Mouse (Mus musculus): ENCODE results near the gene Ccdc151. TPM values are rescaled to one million over a fixed set of nuclear protein-coding genes. Genes with fewer than 3 reads are reported as not detected.

Ccdc151 gene
- polyA plus RNA-seq, 2 experiments: 0.02 TPM; not detected in 1

DNA sequence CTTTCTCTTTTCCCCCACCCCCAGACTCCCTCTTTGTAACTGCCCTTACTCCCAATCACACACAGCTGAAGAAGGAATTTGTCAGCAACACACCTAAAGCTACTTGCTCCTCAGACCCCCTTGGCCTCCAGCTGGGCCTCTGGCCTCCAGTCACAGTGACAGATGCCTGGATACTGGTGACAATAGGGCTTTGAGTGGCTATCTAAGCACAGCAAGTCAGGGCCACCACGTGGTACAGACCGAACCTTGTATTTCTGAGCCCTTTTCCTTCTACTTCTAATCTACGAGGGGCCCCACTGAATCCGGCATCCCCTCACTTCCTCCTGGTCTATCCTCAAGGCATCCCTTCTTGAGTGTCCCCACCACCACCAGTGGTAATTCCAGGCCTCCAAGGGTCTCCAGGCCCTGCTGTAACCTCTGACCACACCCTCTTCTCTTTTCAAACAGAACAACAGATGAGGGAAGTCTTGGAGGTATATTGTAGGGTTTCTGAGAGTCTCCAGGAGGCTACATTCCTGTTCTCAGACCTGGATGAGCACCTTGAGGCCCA is 47.4 kb upstream of the Ccdc151 start:
- H3K4me3 ChIP-seq (ENCODE audit: insufficient read depth in 1 of 2, low read depth in 2 of 2, low read length in 2 of 2): no peak overlapping the region
- 33% methylated on average over 4 of the region's 4 CpGs for WGBS (ENCODE audit: insufficient replicate concordance)
- no peaks in the 10 kb centered on the region for H3K9me3 ChIP-seq (ENCODE audit: control insufficient read depth, low read length)
- H3K4me2 ChIP-seq (ENCODE audit: low read depth): no peak overlapping the region; the same call in 1 of the 2 replicates
- H3K27ac ChIP-seq: no peak overlapping the region
- ATAC-seq (ENCODE audit: insufficient read depth) (no peak), DNase-seq (ENCODE audit: low read depth in 3 of 3, low spot score in 3 of 3) (no peak)
- TF ChIP-seq EP300 (IDR thresholded peaks at IDR 0.05; ENCODE audit: low read depth) (no peak), CTCF (IDR thresholded peaks at IDR 0.05; ENCODE audit: low read depth) (no peak)
- no peak overlapping the region for H3K9ac ChIP-seq (replicated peaks)
- peaks cover 7 to 11% of the 10 kb centered on the region in 2 experiments for H3K4me1 ChIP-seq (replicated peaks; ENCODE audit: control insufficient read depth in 2 of 2, insufficient read depth in 2 of 2, low read length in 1 of 2)
- H3K27me3 ChIP-seq (ENCODE audit: control insufficient read depth, insufficient read depth, low read length): peaks cover 48% of the 10 kb centered on the region
- H3K36me3 ChIP-seq (replicated peaks; ENCODE audit: control insufficient read depth, insufficient read depth, low read depth): no peaks in the 10 kb centered on the region

GRCm38 (mm10) chr9:22049315-22049714 is 46.9 kb upstream of the Ccdc151 start:
- TF ChIP-seq CTCF (IDR thresholded peaks at IDR 0.05; ENCODE audit: low read depth) (no peak), EP300 (IDR thresholded peaks at IDR 0.05; ENCODE audit: low read depth) (no peak)
- Histone ChIP-seq H3K4me3 (ENCODE audit: insufficient read depth in 1 of 2, low read depth in 2 of 2, low read length in 2 of 2) (no peak overlapping the region), H3K36me3 (replicated peaks; ENCODE audit: control insufficient read depth, insufficient read depth, low read depth) (no peaks in the 10 kb centered on the region), H3K9ac (replicated peaks) (no peak overlapping the region), H3K27ac (no peak overlapping the region), H3K9me3 (ENCODE audit: control insufficient read depth, low read length) (no peaks in the 10 kb centered on the region), H3K4me1 (replicated peaks; ENCODE audit: control insufficient read depth in 2 of 2, insufficient read depth in 2 of 2, low read length in 1 of 2) (peaks cover 6 to 11% of the 10 kb centered on the region in 2 experiments), H3K4me2 (ENCODE audit: low read depth) (no peak overlapping the region), H3K27me3 (ENCODE audit: control insufficient read depth, insufficient read depth, low read length) (peaks cover 46% of the 10 kb centered on the region)
- DNase-seq (ENCODE audit: low read depth in 3 of 3, low spot score in 3 of 3): no peak
- no peak for ATAC-seq (ENCODE audit: insufficient read depth)
- WGBS (ENCODE audit: insufficient replicate concordance): 58% methylated on average over 11 of the region's 11 CpGs

GRCm38 (mm10) chr9:22047329-22047728 is 44.9 kb upstream of the Ccdc151 start:
- TF ChIP-seq CTCF (IDR thresholded peaks at IDR 0.05; ENCODE audit: low read depth) (no peak), EP300 (IDR thresholded peaks at IDR 0.05; ENCODE audit: low read depth) (no peak)
- Histone ChIP-seq H3K4me3 (ENCODE audit: insufficient read depth in 1 of 2, low read depth in 2 of 2, low read length in 2 of 2) (no peak overlapping the region), H3K9ac (replicated peaks) (no peak overlapping the region), H3K36me3 (replicated peaks; ENCODE audit: control insufficient read depth, insufficient read depth, low read depth) (no peaks in the 10 kb centered on the region), H3K4me2 (ENCODE audit: low read depth) (no peak overlapping the region), H3K9me3 (ENCODE audit: control insufficient read depth, low read length) (no peaks in the 10 kb centered on the region), H3K27me3 (ENCODE audit: control insufficient read depth, insufficient read depth, low read length) (peaks cover 27% of the 10 kb centered on the region), H3K27ac (no peak overlapping the region), H3K4me1 (replicated peaks; ENCODE audit: control insufficient read depth in 2 of 2, insufficient read depth in 2 of 2, low read length in 1 of 2) (peaks cover 6 to 11% of the 10 kb centered on the region in 2 experiments)
- ATAC-seq (ENCODE audit: insufficient read depth): no peak
- 40% methylated on average over 9 of the region's 9 CpGs for WGBS (ENCODE audit: insufficient replicate concordance)
- no peak for DNase-seq (ENCODE audit: low read depth in 3 of 3, low spot score in 3 of 3)

DNA sequence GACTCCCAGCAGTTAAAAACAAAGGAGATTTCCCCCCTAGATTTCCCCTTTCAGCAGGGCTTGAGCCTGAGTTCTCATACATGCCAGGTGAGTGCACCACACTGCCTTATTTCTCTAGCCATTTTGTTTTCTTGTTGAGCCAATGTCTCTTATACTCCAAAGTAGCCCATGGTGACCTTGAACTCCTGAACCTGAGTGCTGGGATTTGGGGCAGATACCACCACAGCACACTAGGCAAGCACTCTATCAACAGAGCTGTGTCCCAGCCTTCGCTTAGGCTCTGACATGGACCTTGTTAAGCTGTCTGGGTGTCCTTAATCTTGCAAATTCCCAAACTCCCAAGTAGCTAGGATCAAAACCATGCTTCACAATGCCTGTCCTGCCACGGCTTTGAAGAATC is 39.4 kb upstream of the Ccdc151 start:
- no peak overlapping the region for H3K4me3 ChIP-seq (ENCODE audit: insufficient read depth in 1 of 2, low read depth in 2 of 2, low read length in 2 of 2)
- no peaks in the 10 kb centered on the region for H3K27me3 ChIP-seq (ENCODE audit: control insufficient read depth, insufficient read depth, low read length)
- DNase-seq (ENCODE audit: low read depth in 3 of 3, low spot score in 3 of 3) (no peak), ATAC-seq (ENCODE audit: insufficient read depth) (no peak)
- no peak for TF ChIP-seq CTCF (IDR thresholded peaks at IDR 0.05; ENCODE audit: low read depth)
- no peak for TF ChIP-seq EP300 (IDR thresholded peaks at IDR 0.05; ENCODE audit: low read depth)
- H3K4me1 ChIP-seq (replicated peaks; ENCODE audit: control insufficient read depth in 2 of 2, insufficient read depth in 2 of 2, low read length in 1 of 2): no peaks in the 10 kb centered on the region
- H3K9ac ChIP-seq (replicated peaks): no peak overlapping the region
- H3K36me3 ChIP-seq (replicated peaks; ENCODE audit: control insufficient read depth, insufficient read depth, low read depth): no peaks in the 10 kb centered on the region
- WGBS (ENCODE audit: insufficient replicate concordance): 37% methylated on average over 2 of the region's 2 CpGs
- no peak overlapping the region for H3K27ac ChIP-seq
- no peak overlapping the region for H3K4me2 ChIP-seq (ENCODE audit: low read depth)
- H3K9me3 ChIP-seq (ENCODE audit: control insufficient read depth, low read length): no peaks in the 10 kb centered on the region

GRCm38 (mm10) chr9:22037826-22038225 is 35.4 kb upstream of the Ccdc151 start:
- Histone ChIP-seq H3K9ac (replicated peaks) (no peak overlapping the region), H3K4me1 (replicated peaks; ENCODE audit: control insufficient read depth in 2 of 2, insufficient read depth in 2 of 2, low read length in 1 of 2) (no peaks in the 10 kb centered on the region), H3K4me3 (ENCODE audit: insufficient read depth in 1 of 2, low read depth in 2 of 2, low read length in 2 of 2) (no peak overlapping the region), H3K4me2 (ENCODE audit: low read depth) (no peak overlapping the region), H3K9me3 (ENCODE audit: control insufficient read depth, low read length) (no peaks in the 10 kb centered on the region), H3K27ac (no peak overlapping the region), H3K36me3 (replicated peaks; ENCODE audit: control insufficient read depth, insufficient read depth, low read depth) (no peaks in the 10 kb centered on the region), H3K27me3 (ENCODE audit: control insufficient read depth, insufficient read depth, low read length) (no peaks in the 10 kb centered on the region)
- WGBS (ENCODE audit: insufficient replicate concordance): 56% methylated on average over 10 of the region's 10 CpGs
- DNase-seq (ENCODE audit: low read depth in 3 of 3, low spot score in 3 of 3) (no peak), ATAC-seq (ENCODE audit: insufficient read depth) (no peak)
- TF ChIP-seq EP300 (IDR thresholded peaks at IDR 0.05; ENCODE audit: low read depth) (no peak), CTCF (IDR thresholded peaks at IDR 0.05; ENCODE audit: low read depth) (no peak)

Data from liver, embryonic 14.5 days (tissue).